Mouse (Mus musculus) heart, postnatal 0 days (tissue): ENCODE results near the gene Gm45837.

ENCODE experiments used
- CTCF ChIP-seq: IDR thresholded peaks from 2 replicates; pipeline ENCODE4 v1.5.1; 2016; ENCODE audit warnings: antibody characterized with exemption, control low read depth, low read depth
- EP300 ChIP-seq: IDR thresholded peaks from 2 replicates; pipeline ENCODE4 v1.6.1; 2016; ENCODE audit warnings: antibody characterized with exemption, low read depth

DNA sequence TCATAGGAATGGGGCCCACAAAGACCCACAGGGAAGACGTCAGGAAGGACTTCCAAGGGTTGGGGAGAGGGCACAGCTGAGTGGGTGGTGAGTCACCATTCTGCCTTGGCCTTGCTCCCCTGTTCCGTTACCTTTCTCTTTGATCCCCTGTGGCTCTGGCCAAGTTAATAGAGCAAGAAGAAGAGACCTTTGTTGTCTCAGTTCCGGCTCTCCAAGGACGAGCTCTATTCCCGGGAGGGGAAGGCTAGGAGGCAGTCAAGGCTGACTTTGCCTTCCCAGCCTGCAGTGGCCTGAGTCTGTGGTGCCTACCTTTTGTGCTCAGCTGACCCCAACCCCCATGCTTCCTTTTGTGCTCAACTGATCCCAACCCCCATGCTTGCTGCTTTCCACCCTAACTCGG lies 70.0 kb downstream of the Gm45837 start:
- TF ChIP-seq CTCF (no peak), EP300 (no peak)
